8 mouse cellular contexts compared by ENCODE assay signal in genomic region chr11:11811906-11812480, GRCm38 (mm10). TPM values are rescaled to one million over a fixed set of nuclear protein-coding genes. Genes with fewer than 3 reads are reported as not detected.
DNase-seq lines count a peak whose midpoint lies in the region; ATAC-seq and TF ChIP-seq lines count a peak whose summit lies in the region.

No protein-coding gene starts in this region.

- no peak for TF ChIP-seq EP300 in heart, adult 2 months (IDR thresholded peaks at IDR 0.05; ENCODE audit: insufficient read depth, low read depth, low read length)

- no peaks in the 10 kb centered on the region for H3K27me3 ChIP-seq in embryonic facial prominence, embryonic 12.5 days
- H3K27me3 ChIP-seq in heart, adult 2 months (ENCODE audit: control insufficient read depth, insufficient read depth, low read length) = no peaks in the 10 kb centered on the region
- no peaks in the 10 kb centered on the region for H3K27me3 ChIP-seq in kidney, embryonic 15.5 days
- no peaks in the 10 kb centered on the region for H3K27me3 ChIP-seq in liver, adult 2 months (ENCODE audit: control insufficient read depth, insufficient read depth, low read length)
- no peaks in the 10 kb centered on the region for H3K27me3 ChIP-seq in stomach, embryonic 15.5 days (replicated peaks)

- no peak overlapping the region for H3K9ac ChIP-seq in embryonic facial prominence, embryonic 12.5 days
- peak overlapping the region; percentile 67 for H3K9ac ChIP-seq in heart, adult 2 months (ENCODE audit: low read depth, low read length)
- H3K9ac ChIP-seq in kidney, embryonic 15.5 days = no peak overlapping the region; the same call in 1 of the 2 replicates
- H3K9ac ChIP-seq in liver, adult 2 months (ENCODE audit: low read depth, low read length) = no peak overlapping the region
- no peak overlapping the region for H3K9ac ChIP-seq in stomach, embryonic 15.5 days

- H3K79me2 ChIP-seq in heart, adult 2 months (replicated peaks; ENCODE audit: control insufficient read depth, insufficient read depth, low read length) = no peaks in the 10 kb centered on the region
- no peaks in the 10 kb centered on the region for H3K79me2 ChIP-seq in liver, adult 2 months (ENCODE audit: control insufficient read depth, insufficient read depth, low read length)

- no peak overlapping the region for H3K4me3 ChIP-seq in embryonic facial prominence, embryonic 12.5 days
- no peak overlapping the region for H3K4me3 ChIP-seq in heart, adult 2 months
- H3K4me3 ChIP-seq in kidney, embryonic 15.5 days (replicated peaks) = no peak overlapping the region
- no peak overlapping the region for H3K4me3 ChIP-seq in liver, adult 2 months (ENCODE audit: insufficient read depth, low read depth, low read length)
- no peak overlapping the region for H3K4me3 ChIP-seq in stomach, embryonic 15.5 days (replicated peaks)

- DNase-seq in A20 (ENCODE audit: low read depth, low spot score) = peak; percentile 83
- peak; percentile 53 for DNase-seq in adrenal gland, adult 8-10 months
- DNase-seq in heart, adult 2 months = peak; percentile 67 to 77
- DNase-seq in liver, adult 2 months (ENCODE audit: extremely low read depth, low read depth, low spot score) = peak; percentile 58

- H3K4me2 ChIP-seq in embryonic facial prominence, embryonic 12.5 days (replicated peaks) = peak overlapping the region; percentile 33; the same call in 1 of the 2 replicates
- H3K4me2 ChIP-seq in kidney, embryonic 15.5 days = peak overlapping the region; percentile 48
- H3K4me2 ChIP-seq in stomach, embryonic 15.5 days = peak overlapping the region; percentile 35; the same call in 1 of the 2 replicates

- peaks cover 9% of the 10 kb centered on the region; the same call in 1 of the 2 replicates for H3K4me1 ChIP-seq in embryonic facial prominence, embryonic 12.5 days
- peaks cover 1% of the 10 kb centered on the region; the same call in 1 of the 2 replicates for H3K4me1 ChIP-seq in heart, adult 2 months (ENCODE audit: control insufficient read depth, insufficient read depth, low read length)
- peaks cover 24% of the 10 kb centered on the region for H3K4me1 ChIP-seq in kidney, embryonic 15.5 days
- peaks cover 2% of the 10 kb centered on the region; the same call in 1 of the 2 replicates for H3K4me1 ChIP-seq in liver, adult 2 months (ENCODE audit: control insufficient read depth, insufficient read depth, low read length)
- peaks cover 7% of the 10 kb centered on the region for H3K4me1 ChIP-seq in stomach, embryonic 15.5 days

- H3K27ac ChIP-seq in embryonic facial prominence, embryonic 12.5 days = 0 out of 2 replicates have a peak overlapping the region, but pooled peaks have one; percentile 50
- no peak overlapping the region for H3K27ac ChIP-seq in heart, adult 2 months
- no peak overlapping the region for H3K27ac ChIP-seq in kidney, embryonic 15.5 days
- H3K27ac ChIP-seq in liver, adult 2 months (replicated peaks; ENCODE audit: insufficient read depth, low read depth, low read length) = no peak overlapping the region
- H3K27ac ChIP-seq in stomach, embryonic 15.5 days = no peak overlapping the region

- peak; percentile 98 for TF ChIP-seq CTCF in heart, adult 2 months (IDR thresholded peaks at IDR 0.05)
- TF ChIP-seq CTCF in liver, adult 2 months (IDR thresholded peaks at IDR 0.05; ENCODE audit: low read depth, low read length) = peak; percentile 87

- intact Hi-C loops in heart, adult 2 months (cut with DNase I) = no loop called here

- WGBS in embryonic facial prominence, embryonic 12.5 days = 24% methylated on average over 9 of the region's 9 CpGs
- WGBS in heart, adult 2 months = 21% methylated on average over 9 of the region's 9 CpGs
- WGBS in kidney, embryonic 15.5 days = 25% methylated on average over 9 of the region's 9 CpGs
- 27% methylated on average over 9 of the region's 9 CpGs for WGBS in liver, adult 2 months
- WGBS in stomach, embryonic 15.5 days = 18% methylated on average over 9 of the region's 9 CpGs

- TF ChIP-seq POLR2A in heart, adult 2 months (IDR thresholded peaks at IDR 0.05; ENCODE audit: insufficient read depth, low read depth, low read length) = no peak
- no peak for TF ChIP-seq POLR2A in liver, adult 2 months (IDR thresholded peaks at IDR 0.05; ENCODE audit: extremely low read depth, insufficient read depth, low read length)

- no peaks in the 10 kb centered on the region for H3K9me3 ChIP-seq in embryonic facial prominence, embryonic 12.5 days
- H3K9me3 ChIP-seq in kidney, embryonic 15.5 days (replicated peaks) = no peaks in the 10 kb centered on the region
- no peaks in the 10 kb centered on the region for H3K9me3 ChIP-seq in stomach, embryonic 15.5 days

- no peak for ATAC-seq in embryonic facial prominence, embryonic 12.5 days (ENCODE audit: insufficient number of reproducible peaks, insufficient read depth, low FRiP score, low TSS enrichment)
- ATAC-seq in kidney, embryonic 15.5 days (replicated peaks; ENCODE audit: low FRiP score) = no peak
- ATAC-seq in monocyte, adult 5-6 weeks (replicated peaks; ENCODE audit: insufficient number of reproducible peaks, low FRiP score, low TSS enrichment, poor library complexity, severe bottlenecking) = peak; percentile 52
- peak; percentile 32; the same call in 1 of the 2 replicates for ATAC-seq in stomach, embryonic 15.5 days (ENCODE audit: insufficient read depth, low FRiP score, low read depth)

- no peaks in the 10 kb centered on the region for H3K36me3 ChIP-seq in embryonic facial prominence, embryonic 12.5 days
- no peaks in the 10 kb centered on the region for H3K36me3 ChIP-seq in heart, adult 2 months (ENCODE audit: control insufficient read depth, insufficient read depth, low read length)
- no peaks in the 10 kb centered on the region for H3K36me3 ChIP-seq in kidney, embryonic 15.5 days
- peaks cover 22% of the 10 kb centered on the region for H3K36me3 ChIP-seq in liver, adult 2 months (ENCODE audit: control insufficient read depth, insufficient read depth, low read length)
- no peaks in the 10 kb centered on the region for H3K36me3 ChIP-seq in stomach, embryonic 15.5 days

RNA-seq across cellular contexts. Expression of gene Fignl1, which starts 3.2 kb away (rescaled TPM):
- total RNA-seq in adrenal gland, adult 8-10 months (2022) = 1 to 10 TPM; 1.3 to 2.8 (median 2.1) TPM
- 66.9 and 71.1 TPM in 2 replicates for polyA plus RNA-seq in embryonic facial prominence, embryonic 12.5 days (2016; fragmentation: Nextera tagmentation; extraction: Ambion mirVana)
- under 1 TPM; 0.21 to 0.30 TPM for total RNA-seq in heart, adult 2 months (2021)
- 0.15 and 1.2 TPM in 2 replicates for polyA plus RNA-seq in heart, adult 2 months (2012; rRNA removed)
- polyA plus RNA-seq in kidney, embryonic 15.5 days (2015; fragmentation: Nextera tagmentation; extraction: Ambion mirVana) = 66.0 and 70.0 TPM in 2 replicates
- total RNA-seq in liver, adult 2 months (2014; rRNA removed) = 0.46 and 1.3 TPM in 2 replicates
- 0.09 and 0.10 TPM in 2 replicates for polyA plus RNA-seq in liver, adult 2 months (2012; rRNA removed)
- 1.8 to 4.7 TPM (median 4.7 TPM) in 3 replicates for total RNA-seq in monocyte, adult 5-6 weeks (2017)
- 54.1 and 54.4 TPM in 2 replicates for polyA plus RNA-seq in stomach, embryonic 15.5 days (2015; fragmentation: Nextera tagmentation; extraction: Ambion mirVana)

Comparison
In these comparisons a context has a peak if more than half of its experiments do, and no peak if none do; other contexts are left out.
1. ATAC-seq: peak in monocyte, adult 5-6 weeks (single experiment) and stomach, embryonic 15.5 days (single experiment); none in embryonic facial prominence, embryonic 12.5 days (single experiment) and kidney, embryonic 15.5 days (single experiment).
2. RNA of gene Fignl1, which starts 3.2 kb away (polyA plus RNA-seq): 66.9 to 71.1 TPM in embryonic facial prominence, embryonic 12.5 days, 66.0 to 70.0 TPM in kidney, embryonic 15.5 days and 54.1 to 54.4 TPM in stomach, embryonic 15.5 days; 0.15 to 1.2 TPM in heart, adult 2 months and 0.09 to 0.10 TPM in liver, adult 2 months; every median in the first group is over 10 times any median in the second.
3. Peak in every context shown above with its lines, with median percentiles within 50 percentile points of each other: DNase-seq and H3K4me2 ChIP-seq.